Mouse (Mus musculus) spleen, postnatal 14 days (tissue): Measurements from ENCODE around the gene Zbtb7b.
"Not testable (repeated sequence)": the region's sequence is repeated elsewhere in the genome, so short reads cannot be mapped to it uniquely, and the experiment has no call there.

Experiments used
- DNase-seq, 2 experiments: peaks; one replicate each; pipeline ENCODE4 v3.0.0; 2021 to 2022; ENCODE audit warnings: low spot score in 2 of 2

Gene Zbtb7b

DNA sequence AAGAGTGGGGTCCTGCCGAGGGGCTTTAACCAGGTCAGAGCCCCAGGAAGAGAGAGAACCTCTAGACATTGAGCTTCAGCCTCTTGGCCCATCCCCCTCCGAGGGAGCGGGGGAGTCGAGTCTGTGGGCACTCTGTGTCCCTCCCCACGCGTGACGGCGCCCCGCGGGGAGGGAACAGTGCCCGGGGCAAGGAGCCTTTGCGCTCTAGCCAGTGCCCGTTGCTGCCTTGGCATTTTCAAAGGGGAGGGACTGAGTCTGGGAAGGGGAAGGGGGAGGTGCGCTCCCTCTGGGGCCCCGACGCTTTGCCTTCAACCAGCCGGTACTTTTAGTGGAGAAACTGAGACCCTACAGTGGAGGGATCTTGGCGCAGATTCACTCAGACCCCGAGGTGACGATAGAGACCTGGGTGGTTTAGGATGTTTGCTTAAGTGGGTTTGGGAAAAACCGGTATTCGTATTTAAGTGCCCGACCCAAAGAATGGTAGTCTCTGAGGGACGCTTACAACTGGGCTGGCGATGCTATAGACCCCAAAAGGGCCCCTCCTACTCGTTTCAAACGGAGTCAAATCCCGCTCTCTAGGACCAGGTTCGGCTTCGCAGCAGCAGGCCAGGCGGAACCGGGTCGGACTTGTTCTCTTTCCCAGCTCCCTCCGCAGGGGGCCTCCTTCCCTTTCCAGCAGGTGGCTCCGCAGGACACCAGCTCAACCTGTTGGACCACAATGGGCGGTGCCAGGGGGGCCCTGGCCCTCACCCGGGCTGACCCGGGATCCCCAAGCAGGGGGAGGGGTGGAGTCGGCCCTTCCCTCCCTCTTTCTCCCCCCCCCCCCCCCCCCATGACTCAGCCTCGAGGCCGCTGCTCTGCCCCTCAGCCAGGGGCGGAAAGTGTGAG is at the start of gene Zbtb7b:
Gene Zbtb7b, minus strand, starts transcription at position 771 of the 888 bp plus-strand sequence.
- no peak for DNase-seq

DNA sequence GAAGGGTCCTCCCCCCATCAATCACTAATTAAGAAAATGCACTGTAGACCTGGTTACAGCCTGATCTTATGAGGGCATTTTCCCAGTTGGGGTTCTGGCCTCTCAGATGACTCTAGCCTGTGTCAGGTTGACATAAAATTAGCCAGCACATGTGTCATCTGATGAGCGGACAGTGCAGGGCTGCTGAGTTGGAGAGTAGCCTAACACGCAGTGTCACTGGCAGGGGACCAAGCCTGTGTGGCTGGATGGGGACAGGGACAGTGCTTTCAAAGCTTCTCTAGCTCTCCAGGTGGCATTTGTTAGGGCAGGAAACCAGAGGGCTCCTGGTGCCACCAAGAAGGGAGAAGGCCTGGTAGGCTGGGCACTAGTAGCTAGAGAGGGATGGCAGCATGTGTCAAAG is 46.1 kb upstream of the Zbtb7b start:
- DNase-seq, result no peak

DNA sequence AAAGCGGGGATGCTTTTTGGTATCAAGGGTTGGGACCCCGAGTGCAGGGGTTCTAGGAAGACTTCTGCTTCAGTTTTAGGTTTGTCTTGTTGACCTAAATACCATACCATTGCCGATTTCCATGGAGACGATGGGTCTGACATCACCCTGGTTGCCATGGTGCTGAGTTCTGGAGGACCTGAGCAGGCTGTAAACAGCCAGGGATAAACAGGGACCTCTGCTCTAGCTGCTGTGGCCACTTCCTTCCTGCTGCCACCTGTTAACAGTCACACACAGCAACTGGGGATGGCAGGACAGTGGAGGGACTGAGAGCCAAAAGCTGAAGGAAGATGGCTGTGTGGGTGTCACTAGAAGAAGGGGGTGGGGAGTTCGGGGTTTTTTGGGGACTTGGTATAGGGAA is 42.7 kb upstream of the Zbtb7b start:
- DNase-seq, result no peak

DNA sequence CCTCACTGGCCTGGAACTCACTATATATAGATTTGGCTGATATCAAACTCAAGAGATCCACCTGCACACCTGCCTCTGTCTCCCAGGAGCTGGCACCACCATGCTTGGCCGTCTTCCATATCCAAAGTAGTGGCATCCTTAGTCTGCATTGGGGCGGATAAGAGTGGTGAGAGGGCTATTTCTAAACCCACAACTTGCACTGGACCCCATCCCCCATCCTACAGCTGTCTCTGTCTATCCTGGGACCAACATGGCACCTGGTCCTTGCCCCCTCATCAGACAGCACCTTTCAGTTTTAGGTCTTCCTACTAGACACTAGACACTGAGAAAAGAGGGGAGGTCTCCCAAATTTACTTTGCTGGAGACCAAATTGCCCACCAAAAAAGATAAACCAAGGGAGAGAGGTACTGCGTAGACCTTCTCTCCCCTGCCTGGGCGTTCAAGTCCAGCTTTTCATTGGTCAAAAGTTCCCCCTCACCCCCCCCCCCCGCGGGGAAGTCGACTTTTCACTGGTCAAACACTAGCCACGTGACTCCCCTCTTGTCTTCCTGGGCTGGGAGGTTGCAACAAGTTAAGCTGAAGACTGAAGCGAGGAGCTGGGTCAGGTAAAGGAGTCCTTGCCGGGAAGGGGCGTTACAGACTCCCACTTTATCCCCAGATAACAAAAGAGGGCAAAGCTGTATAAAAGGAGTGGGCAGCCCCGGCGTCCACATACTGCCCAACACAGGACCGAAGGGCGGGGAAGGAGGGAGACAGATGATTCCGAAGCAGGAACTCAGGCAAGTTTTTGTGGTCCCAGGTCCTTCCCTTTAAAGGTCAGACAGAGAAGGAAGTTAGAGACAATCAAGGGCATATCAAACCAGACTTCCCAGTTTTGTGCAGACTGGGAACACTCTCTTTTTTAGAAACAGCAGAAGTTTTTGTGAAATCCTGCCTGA is 41.9 kb upstream of the Zbtb7b start, which contains the start of gene Pbxip1:
Gene Pbxip1, plus strand, starts transcription at position 531 of the 938 bp plus-strand sequence.
- peak in 1 of 2 experiments; percentile 43 for DNase-seq

DNA sequence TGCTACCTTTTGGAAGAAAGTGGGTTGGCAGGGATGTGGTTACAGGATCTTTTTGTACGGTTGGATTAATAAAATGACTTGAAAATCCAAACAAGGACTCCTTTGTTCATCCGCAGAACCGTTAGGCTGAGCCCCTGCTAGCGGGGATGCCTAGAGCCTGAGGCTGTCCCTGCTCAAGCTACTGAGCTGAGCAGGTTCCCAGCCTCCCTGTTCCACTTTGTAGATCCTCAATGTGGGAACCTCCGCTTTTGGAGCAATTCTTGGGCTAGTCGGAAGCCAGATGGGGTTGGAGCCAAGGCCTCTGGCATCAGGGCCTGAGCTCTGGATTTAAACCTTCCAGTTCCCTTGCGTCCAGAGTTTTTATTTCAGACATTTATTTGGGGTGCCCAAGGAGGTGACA is 40.5 kb upstream of the Zbtb7b start:
- no peak for DNase-seq

DNA sequence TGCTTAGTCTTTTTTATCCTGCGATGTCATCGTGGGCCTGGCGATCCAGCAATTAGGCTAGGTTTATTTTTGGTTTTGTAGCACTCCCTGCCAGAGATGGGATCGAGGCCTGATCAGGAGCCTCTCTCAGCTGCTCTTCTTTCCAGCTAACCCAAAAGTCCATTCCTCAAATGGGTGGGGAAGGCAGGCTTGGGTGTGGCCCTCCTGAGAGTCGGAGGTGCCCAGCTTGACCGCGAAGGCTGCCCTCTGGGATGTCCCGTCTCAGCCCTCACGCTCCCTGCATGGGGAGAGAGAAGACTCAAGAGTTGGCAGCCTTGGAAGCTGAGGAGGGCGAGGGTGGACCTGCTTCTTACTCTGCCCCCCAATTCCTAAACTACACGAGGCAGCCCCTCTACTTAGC is 40.0 kb upstream of the Zbtb7b start:
- DNase-seq, result no peak

DNA sequence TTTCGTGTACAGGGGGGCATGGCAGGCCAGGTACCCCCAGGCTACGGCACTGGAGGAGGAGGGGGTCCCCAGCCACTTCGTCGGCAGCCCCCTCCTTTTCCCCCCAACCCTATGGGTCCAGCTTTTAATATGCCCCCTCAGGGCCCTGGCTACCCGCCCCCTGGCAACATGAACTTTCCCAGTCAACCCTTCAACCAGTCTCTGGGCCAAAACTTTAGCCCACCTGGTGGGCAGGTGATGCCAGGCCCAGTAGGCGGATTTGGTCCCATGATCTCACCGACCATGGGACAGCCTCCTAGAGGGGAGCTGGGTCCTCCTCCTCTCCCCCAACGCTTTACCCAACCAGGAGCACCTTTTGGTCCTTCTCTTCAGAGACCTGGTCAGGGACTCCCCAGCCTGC is 38.0 kb upstream of the Zbtb7b start:
- no peak for DNase-seq

DNA sequence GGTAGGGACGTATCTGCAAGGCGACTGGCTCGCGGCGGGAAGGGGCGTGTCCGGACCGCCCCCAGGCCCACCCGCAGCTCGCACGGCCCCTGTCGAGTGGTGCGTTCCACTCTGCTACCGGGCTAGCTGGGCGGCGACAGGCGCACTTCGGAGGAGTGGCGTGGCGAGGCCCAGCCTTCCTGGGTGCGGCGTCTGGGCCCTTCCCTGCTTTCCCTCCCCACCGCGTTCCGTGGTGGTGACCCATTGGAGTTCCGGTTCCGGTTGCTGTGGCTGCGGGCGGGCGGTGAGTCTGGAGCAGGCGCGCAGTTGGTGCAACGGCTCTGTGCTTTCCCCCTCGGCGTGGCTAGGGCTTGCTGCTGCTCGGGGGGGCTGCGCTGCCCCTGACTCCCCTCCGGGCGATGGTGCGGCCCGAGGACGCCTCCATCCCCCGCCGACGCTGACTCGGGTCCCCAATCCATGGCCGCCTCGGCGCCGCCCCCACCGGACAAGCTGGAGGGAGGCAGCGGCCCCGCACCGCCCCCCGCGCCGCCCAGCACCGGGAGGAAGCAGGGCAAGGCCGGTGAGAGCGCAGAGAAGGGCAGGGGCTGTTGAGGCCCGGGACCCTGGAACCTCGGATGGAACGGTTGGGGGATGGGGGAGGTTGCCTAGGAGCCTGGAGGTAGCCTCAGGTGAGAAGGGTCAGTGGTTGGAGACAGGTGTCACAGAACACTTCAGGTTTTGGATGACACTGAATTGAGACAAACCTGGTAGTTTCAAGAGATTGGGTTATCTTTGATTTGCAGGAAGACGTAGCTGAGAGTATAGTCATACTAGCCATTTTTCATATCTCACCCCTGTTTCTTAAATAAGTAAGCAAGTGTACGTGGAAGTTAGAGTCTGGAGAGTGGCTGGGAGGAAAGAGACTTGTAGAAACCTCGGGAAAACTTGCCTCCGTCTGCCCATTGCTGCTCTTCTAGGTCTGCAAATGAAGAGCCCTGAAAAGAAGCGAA is 35.9 kb upstream of the Zbtb7b start, which contains the start of gene Pygo2:
Gene Pygo2, plus strand, starts transcription at position 44 of the 989 bp plus-strand sequence.
- DNase-seq, result peak; percentile 78 to 84

GRCm38 (mm10) chr3:89429021-89429420 is 34.4 kb upstream of the Zbtb7b start:
- DNase-seq, result not testable (repeated sequence)

GRCm38 (mm10) chr3:89425876-89426275 is 31.3 kb upstream of the Zbtb7b start:
- no peak for DNase-seq

DNA sequence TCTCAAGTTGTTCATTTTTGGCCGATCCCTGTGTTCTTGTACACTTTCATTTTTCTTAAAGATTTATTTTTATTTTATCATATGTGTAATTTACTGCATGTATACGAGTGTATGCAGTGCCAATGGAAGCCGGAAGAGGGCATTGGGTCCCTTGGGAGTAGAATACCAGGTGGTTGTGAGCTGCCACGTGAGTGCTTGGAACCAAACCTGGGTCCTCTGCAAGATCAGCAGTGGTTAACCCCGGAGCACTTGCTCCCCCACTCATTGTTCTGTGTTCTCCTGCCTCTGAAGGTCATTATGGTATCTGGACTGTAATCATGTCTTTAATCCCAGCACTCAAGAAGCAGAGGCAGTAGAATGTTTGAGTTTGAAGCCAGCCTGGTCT is 30.6 kb upstream of the Zbtb7b start:
- no peak for DNase-seq

GRCm38 (mm10) chr3:89424416-89425140 is 30.0 kb upstream of the Zbtb7b start:
- no peak for DNase-seq

DNA sequence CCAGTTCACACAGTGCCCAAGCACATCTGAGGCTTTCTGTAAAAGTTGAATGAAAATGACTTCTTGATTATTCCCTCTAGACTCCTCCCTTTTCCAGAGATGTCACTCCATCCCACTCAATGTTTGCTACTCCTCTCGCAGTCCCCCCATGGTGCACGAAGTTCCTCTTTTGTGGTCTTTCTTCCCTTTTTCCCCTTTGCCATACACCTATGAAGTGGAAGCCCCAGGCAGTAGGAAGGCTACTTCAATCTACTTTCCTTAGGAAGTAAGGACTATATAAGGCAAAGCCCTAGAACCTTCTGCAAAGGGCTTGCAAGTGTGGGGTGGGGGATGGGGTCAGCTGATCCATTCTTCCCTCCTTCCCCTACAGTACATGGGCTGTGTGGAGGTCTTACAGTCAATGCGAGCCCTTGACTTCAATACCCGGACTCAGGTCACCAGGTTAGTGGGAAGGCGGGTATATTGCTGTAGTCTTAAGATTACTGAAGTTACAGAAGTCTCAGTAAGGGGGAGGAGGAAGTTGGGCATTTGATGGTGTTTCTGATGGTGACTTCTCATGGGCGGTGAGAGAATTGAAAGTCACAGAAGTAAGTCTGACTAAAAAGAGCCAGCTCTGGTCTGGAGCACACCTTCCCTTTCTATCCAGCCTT is 28.1 kb upstream of the Zbtb7b start:
- DNase-seq, result no peak

GRCm38 (mm10) chr3:89421810-89422473 is 27.4 kb upstream of the Zbtb7b start:
- no peak for DNase-seq

DNA sequence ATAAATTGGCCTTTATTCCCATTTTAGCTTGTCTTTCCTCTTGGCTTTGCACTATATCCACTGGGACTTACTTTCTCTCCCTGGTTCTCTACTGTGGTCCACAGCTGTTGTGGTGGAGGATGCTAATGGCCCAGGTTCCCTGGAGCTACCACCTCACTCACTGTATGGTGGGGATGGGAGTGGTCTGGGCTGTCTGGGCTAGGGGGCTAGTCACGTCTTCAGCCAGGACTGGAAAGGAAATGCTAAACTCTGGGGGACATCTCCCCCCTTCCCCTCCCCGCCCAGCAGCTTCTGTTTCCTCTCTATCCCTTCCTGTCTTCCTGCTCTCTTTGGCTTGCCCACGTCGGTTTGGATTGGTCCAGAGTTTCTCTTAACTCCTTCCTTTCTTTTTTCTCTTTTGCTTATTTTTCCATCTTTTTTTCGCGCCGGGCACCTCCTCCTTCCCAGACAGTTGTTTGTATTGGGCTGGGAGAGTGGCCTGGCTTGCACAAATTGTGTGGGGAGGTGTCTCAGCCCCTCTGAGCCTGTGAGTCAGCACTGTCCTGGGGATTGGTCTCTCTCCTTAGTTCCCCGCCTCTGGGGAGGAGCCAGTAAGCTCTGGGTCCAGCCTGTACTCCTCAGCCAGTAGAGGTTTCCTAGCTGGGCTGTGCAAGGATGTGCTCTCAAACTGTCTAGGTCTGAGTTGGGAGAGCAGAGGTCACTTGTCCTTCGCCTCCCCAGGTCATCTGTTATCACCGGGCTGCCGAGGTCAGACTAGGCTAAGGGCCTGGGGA is 26.6 kb upstream of the Zbtb7b start:
- DNase-seq, result peak; percentile 47 to 51

GRCm38 (mm10) chr3:89420421-89420820 is 25.8 kb upstream of the Zbtb7b start:
- no peak for DNase-seq

- no peak for DNase-seq
These were observed 25.4 kb upstream of the Zbtb7b start for GRCm38 (mm10) chr3:89419981-89420380.

GRCm38 (mm10) chr3:89419571-89419970 is 25.0 kb upstream of the Zbtb7b start:
- DNase-seq, result no peak

DNA sequence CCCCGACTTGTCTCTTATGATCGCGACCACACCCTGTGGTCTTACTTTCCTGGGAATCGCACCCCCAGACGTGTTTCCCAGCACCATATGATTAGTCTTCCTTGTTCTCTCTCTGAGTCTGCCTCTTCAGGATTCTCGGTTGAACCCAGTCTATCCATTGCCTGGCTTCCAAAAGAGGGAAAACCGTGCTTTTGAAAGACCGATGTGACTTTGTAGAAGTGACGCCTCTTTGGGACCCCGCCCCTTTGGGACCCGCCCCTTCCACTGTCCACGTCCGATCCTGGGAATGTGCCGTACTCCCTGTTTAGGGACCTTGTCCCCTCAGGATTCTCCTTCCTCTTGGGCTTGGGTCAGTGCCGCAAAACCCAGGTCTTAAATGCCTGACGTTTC is 24.3 kb upstream of the Zbtb7b start:
- DNase-seq, result no peak
